Mouse (Mus musculus) liver, embryonic 16.5 days (tissue): Measurements from ENCODE around the gene Tas1r3. TPM values are rescaled to one million over a fixed set of nuclear protein-coding genes. Genes with fewer than 3 reads are reported as not detected.

Experiments
- ATAC-seq: fragments of 200-750 bp; cut with Nextera tagmentation; 2 replicates; pipeline ENCODE4 v1.8.0; 2017; ENCODE audit warnings: low read depth, mild to moderate bottlenecking, moderate number of reproducible peaks, moderate library complexity
- H3K27ac ChIP-seq: fragments of 300-500 bp; sonication (generic); 2 replicates; pipeline ENCODE4 v1.5.1; 2014; ENCODE audit warnings: mild to moderate bottlenecking, low read length
- H3K27me3 ChIP-seq: fragments of 300-500 bp; sonication (generic); 2 replicates; pipeline ENCODE4 v1.6.1; 2014; ENCODE audit warnings: low read depth, low read length, mixed read lengths; ENCODE audit not compliant: control insufficient read depth, insufficient read depth
- H3K36me3 ChIP-seq: fragments of 300-500 bp; sonication (generic); 2 replicates; pipeline ENCODE4 v1.6.1; 2014; ENCODE audit warnings: mild to moderate bottlenecking; ENCODE audit not compliant: control insufficient read depth, insufficient read depth
- H3K4me1 ChIP-seq: fragments of 300-500 bp; sonication (generic); 2 replicates; pipeline ENCODE4 v1.6.1; 2014; ENCODE audit warnings: low read depth, low read length, mixed read lengths; ENCODE audit not compliant: control insufficient read depth
- H3K4me2 ChIP-seq: fragments of 300-500 bp; sonication (generic); 2 replicates; pipeline ENCODE4 v1.6.1; 2014; ENCODE audit warnings: low read depth, low read length, mixed read lengths
- H3K4me3 ChIP-seq: fragments of 300-500 bp; sonication (generic); 2 replicates; pipeline ENCODE4 v1.5.1; 2014; ENCODE audit warnings: low read depth, mild to moderate bottlenecking, low read length
- H3K9ac ChIP-seq: fragments of 300-500 bp; sonication (generic); 2 replicates; pipeline ENCODE4 v1.6.1; 2014; ENCODE audit warnings: low read depth, low read length
- H3K9me3 ChIP-seq: fragments of 300-500 bp; sonication (generic); replicated peaks from 2 replicates; pipeline ENCODE4 v1.6.1; 2016; ENCODE audit warnings: low read length; ENCODE audit not compliant: control insufficient read depth
- WGBS: fragments of 180-500 bp; shearing (Covaris S2); extraction: QIAGEN DNeasy Blood & Tissue Kit; methylation state at CpG from one replicate; pipeline ENCODE4 v1.1.7; 2014; ENCODE audit not compliant: insufficient replicate concordance; 5-methylcytosine and 5-hydroxymethylcytosine counted together
- polyA plus RNA-seq: library from polyadenylated mRNA; unstranded; fragments of >200 nt; fragmentation: Nextera tagmentation; extraction: Ambion mirVana; gene quantifications from 2 replicates; pipeline ENCODE4 v1.2.1, GENCODE M21; 2015

Tas1r3 gene
- polyA plus RNA-seq, 1 experiment from 2014 or later = 0.14 TPM

DNA sequence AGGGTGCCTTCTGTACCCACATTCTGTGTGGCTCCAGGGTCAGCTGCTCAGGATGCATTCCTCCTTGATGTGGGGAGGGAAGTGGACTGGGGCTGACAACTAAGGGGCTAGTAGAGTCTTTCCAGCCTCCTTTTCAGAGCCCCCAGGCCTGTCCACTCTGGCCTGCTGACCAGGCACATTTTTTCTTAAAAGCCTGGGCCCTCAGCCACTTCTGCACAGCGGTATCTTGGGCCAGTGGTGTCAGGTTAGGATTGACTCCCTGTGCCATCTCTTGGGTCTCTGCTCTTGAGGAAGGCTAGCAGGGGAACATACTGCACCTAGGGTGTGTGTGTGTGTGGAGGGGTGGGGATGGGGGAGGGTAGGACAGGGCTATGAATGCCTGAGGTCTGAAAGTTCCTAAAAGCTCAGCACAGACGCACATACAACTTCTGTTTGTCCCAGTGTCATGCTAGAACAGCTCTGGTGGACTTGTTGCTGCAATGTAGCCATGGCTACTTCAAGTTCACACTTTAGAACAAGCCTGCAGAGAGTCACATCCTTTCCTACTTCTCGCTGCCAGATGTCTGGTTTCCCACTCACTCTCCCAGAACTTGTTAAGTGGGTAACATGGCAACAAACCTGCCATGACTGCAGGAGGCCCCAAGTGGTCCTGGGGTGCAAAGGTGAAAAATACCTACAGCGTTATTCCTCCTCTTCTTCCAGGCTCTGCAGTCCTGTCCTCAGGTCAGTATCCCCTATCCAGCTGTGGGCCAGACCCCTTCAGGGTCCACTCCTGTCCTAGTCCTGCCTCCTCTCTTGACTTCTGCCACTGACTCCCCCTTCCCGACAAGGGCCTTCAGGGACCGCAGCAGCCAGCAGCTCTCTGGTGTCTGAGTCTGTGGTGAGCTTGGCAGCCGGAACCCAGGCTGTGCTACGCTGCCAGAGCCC is 22.8 kb downstream of the Tas1r3 start:
- H3K27ac ChIP-seq = peak overlapping the region; percentile 12; the same call in 1 of the 2 replicates
- H3K27me3 ChIP-seq = peaks cover 25% of the 10 kb centered on the region
- no peak for ATAC-seq
- H3K4me1 ChIP-seq = peaks cover 17% of the 10 kb centered on the region
- peak overlapping the region; percentile 35 for H3K9ac ChIP-seq
- peak overlapping the region; percentile 78 for H3K4me2 ChIP-seq
- H3K36me3 ChIP-seq = no peaks in the 10 kb centered on the region
- 25% methylated on average over 8 of the region's 8 CpGs for WGBS
- no peaks in the 10 kb centered on the region for H3K9me3 ChIP-seq
- peak overlapping the region; percentile 60 for H3K4me3 ChIP-seq

DNA sequence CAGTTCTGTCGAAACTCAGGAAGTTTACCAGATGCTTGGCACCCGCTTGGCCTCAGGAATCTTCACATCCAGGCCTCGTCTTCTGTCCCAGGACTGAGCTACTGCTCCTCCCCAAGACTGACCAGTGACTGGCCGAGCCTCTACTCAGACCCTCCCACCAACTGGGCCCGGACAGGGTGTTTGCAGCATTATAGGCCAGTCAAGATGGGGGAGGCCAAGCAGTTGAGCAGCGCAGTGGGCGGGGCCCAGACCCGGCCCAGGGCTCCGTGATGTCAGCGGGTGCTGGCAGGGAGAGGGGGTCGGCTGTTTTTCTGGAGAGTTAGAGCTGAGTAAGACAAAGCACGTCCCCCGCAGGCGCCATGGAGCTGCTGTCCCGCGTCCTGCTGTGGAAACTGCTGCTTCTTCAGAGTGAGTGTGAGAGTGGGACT is 23.7 kb downstream of the Tas1r3 start, which contains the start of gene Mxra8:
Gene Mxra8 (plus strand): TSS at position 198 of the 428 bp plus-strand sequence.
- peaks cover 25% of the 10 kb centered on the region for H3K27me3 ChIP-seq
- peak; percentile 56 for ATAC-seq
- H3K4me3 ChIP-seq = peak within 1 kb of the TSS; percentile 60
- H3K9ac ChIP-seq = peak within 1 kb of the TSS; percentile 35
- H3K4me1 ChIP-seq = peaks cover 17% of the 10 kb centered on the region
- no peaks in the 10 kb centered on the region for H3K9me3 ChIP-seq
- 24% methylated on average over 16 of the region's 16 CpGs for whole genome bisulfite sequencing
- peak within 1 kb of the TSS; percentile 12; the same call in 1 of the 2 replicates for H3K27ac ChIP-seq
- H3K36me3 ChIP-seq = no peaks in the 10 kb centered on the region
- peak within 1 kb of the TSS; percentile 78 for H3K4me2 ChIP-seq

DNA sequence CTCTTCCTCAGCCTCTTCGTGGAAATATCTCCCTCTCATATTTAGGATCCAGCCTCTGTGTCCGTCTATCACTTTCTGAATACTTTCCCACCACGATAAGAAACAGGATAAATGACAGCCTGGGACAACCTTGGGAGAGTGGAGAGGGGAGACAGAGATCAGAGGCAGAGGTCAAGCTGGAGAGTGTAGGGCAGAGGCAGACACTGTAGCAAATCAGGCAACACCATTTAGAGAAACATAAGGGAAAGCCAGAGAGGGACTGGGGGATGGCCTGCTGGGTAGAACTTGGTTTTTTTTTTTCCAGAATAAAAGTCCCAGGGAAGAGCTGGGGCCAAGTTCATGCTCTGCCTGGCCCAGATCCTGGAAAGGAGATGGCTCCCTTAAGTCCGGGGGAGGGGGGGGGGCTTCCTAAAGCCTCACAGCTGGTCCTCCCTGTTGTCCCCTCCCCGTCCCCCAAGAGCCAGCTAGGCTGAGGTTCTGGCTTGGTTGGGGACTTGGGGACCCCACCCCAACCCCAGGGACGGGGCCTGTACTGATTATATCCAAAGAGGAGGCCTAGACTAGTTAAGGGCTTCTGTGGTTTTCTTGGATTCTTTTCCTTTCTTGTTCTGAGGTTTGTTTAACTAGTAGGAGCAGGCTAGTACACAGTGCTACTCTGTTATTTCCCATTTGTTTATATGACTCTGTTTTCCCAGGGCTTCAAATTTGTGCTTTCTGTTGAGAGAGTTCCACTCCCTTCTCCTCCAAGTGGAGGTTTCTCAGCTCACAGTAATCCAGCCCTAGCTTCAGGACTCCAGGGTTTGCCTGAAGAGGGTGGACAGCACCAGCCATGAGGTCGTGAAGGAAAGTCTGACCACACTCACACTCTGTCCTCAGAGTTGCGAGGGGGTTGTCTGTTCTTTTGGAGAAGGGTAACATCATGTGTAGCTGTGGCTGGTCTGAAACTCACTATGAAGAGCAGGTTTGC is 24.7 kb downstream of the Tas1r3 start:
- no peak overlapping the region for H3K4me2 ChIP-seq
- H3K4me3 ChIP-seq = no peak overlapping the region
- H3K9ac ChIP-seq = no peak overlapping the region
- no peaks in the 10 kb centered on the region for H3K9me3 ChIP-seq
- ATAC-seq = no peak
- 40% methylated on average over 8 of the region's 8 CpGs for WGBS
- H3K27ac ChIP-seq = peak overlapping the region; percentile 41; the same call in 1 of the 2 replicates
- H3K36me3 ChIP-seq = no peaks in the 10 kb centered on the region
- peaks cover 23% of the 10 kb centered on the region for H3K4me1 ChIP-seq
- peaks cover 25% of the 10 kb centered on the region for H3K27me3 ChIP-seq

- Histone ChIP-seq H3K9ac (no peak overlapping the region), H3K4me2 (no peak overlapping the region), H3K36me3 (no peaks in the 10 kb centered on the region), H3K27ac (peak overlapping the region; percentile 41; the same call in 1 of the 2 replicates), H3K4me3 (no peak overlapping the region), H3K9me3 (no peaks in the 10 kb centered on the region), H3K4me1 (peaks cover 29% of the 10 kb centered on the region), H3K27me3 (peaks cover 20% of the 10 kb centered on the region)
- WGBS = 33% methylated on average over 11 of the region's 11 CpGs
- no peak for ATAC-seq
Observed at GRCm38 (mm10) chr4:155837404-155838010, 25.7 kb downstream of the Tas1r3 start.

DNA sequence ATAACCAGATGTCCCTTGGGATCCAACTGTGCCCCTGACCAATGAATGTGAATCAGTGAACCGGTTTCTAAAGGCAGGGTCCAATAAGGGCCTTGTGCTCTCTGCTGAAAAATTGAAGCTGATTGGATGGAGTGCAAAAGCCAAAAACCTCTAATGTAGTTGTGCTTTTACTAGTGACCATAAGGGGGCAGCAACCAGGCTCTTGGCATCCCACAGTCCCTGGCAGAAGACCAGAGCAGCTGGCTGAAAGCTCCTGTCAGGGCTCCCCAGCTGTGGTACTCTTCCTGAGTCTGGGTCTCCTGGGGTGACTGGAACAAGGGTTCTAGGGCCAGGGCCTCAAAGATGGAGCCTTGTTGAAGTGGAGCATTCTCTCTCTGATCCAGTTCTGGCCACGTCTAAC is 29.3 kb downstream of the Tas1r3 start:
- 38% methylated on average over 2 of the region's 2 CpGs for WGBS
- no peaks in the 10 kb centered on the region for H3K9me3 ChIP-seq
- no peaks in the 10 kb centered on the region; the same call in 1 of the 2 replicates for H3K27me3 ChIP-seq
- no peak overlapping the region for H3K9ac ChIP-seq
- no peak for ATAC-seq
- peaks cover 24% of the 10 kb centered on the region for H3K4me1 ChIP-seq
- H3K27ac ChIP-seq = no peak overlapping the region
- no peaks in the 10 kb centered on the region for H3K36me3 ChIP-seq
- no peak overlapping the region for H3K4me3 ChIP-seq
- H3K4me2 ChIP-seq = no peak overlapping the region

DNA sequence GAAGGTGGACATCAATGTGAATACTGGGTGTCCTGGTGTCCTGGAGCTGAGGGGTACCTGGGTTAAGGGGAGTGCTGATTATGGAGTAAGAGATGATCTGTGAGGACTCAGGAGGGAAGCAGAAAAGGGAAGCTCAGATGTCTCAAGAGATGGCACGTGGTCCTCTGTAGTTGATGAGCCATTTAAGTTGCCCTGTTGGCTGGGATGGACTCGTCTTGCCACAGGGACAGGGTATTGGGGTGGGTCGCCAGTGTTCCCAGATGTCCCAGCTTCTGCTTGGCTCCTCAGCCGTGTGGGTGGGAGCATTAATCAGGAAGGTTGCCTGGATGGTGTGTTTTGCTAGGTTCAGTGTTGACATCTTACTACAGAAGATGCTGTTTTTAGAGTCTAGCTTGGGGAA is 29.9 kb downstream of the Tas1r3 start:
- WGBS = 64% methylated on average over 4 of the region's 4 CpGs
- H3K9me3 ChIP-seq = no peaks in the 10 kb centered on the region
- H3K4me3 ChIP-seq = no peak overlapping the region
- peaks cover 24% of the 10 kb centered on the region for H3K4me1 ChIP-seq
- ATAC-seq = no peak
- no peak overlapping the region for H3K9ac ChIP-seq
- H3K27me3 ChIP-seq = no peaks in the 10 kb centered on the region
- H3K4me2 ChIP-seq = no peak overlapping the region
- no peak overlapping the region for H3K27ac ChIP-seq
- no peaks in the 10 kb centered on the region for H3K36me3 ChIP-seq

- H3K9me3 ChIP-seq = no peaks in the 10 kb centered on the region
- H3K27me3 ChIP-seq = no peaks in the 10 kb centered on the region
- H3K27ac ChIP-seq = peak overlapping the region; percentile 93
- H3K4me2 ChIP-seq = peak overlapping the region; percentile 87
- WGBS = 51% methylated on average over 10 of the region's 10 CpGs
- peak overlapping the region; percentile 90 for H3K4me3 ChIP-seq
- ATAC-seq = no peak
- peaks cover 24% of the 10 kb centered on the region for H3K4me1 ChIP-seq
- H3K9ac ChIP-seq = peak overlapping the region; percentile 92
- peaks cover 5% of the 10 kb centered on the region for H3K36me3 ChIP-seq
Observed at GRCm38 (mm10) chr4:155832321-155832720, 30.8 kb downstream of the Tas1r3 start.

GRCm38 (mm10) chr4:155831831-155832230 is 31.3 kb downstream of the Tas1r3 start:
- Histone ChIP-seq H3K4me2 (peak overlapping the region; percentile 87), H3K9me3 (no peaks in the 10 kb centered on the region), H3K36me3 (peaks cover 9% of the 10 kb centered on the region), H3K27me3 (no peaks in the 10 kb centered on the region), H3K4me1 (peaks cover 24% of the 10 kb centered on the region), H3K27ac (peak overlapping the region; percentile 93), H3K9ac (peak overlapping the region; percentile 92), H3K4me3 (peak overlapping the region; percentile 90)
- peak; percentile 20 for ATAC-seq
- under 1% methylated on average over 25 of the region's 25 CpGs for WGBS
